Comparison of ENCODE assay signal across 7 mouse cellular contexts in genomic region chr12:21418083-21418482, GRCm38 (mm10). TPM values are rescaled to one million over a fixed set of nuclear protein-coding genes. Genes with fewer than 3 reads are reported as not detected.
DNase-seq lines count a peak whose midpoint lies in the region; ATAC-seq lines count a peak whose summit lies in the region.

No protein-coding gene starts in this region.

- peak overlapping the region; percentile 62 for H3K4me2 ChIP-seq in forebrain, embryonic 14.5 days (ENCODE audit: low read length)
- peak overlapping the region; percentile 64 for H3K4me2 ChIP-seq in liver, embryonic 11.5 days

- peak overlapping the region; percentile 88 for H3K27ac ChIP-seq in forebrain, embryonic 14.5 days (ENCODE audit: low read depth, low read length)
- peak overlapping the region; percentile 99 for H3K27ac ChIP-seq in liver, embryonic 11.5 days (ENCODE audit: low read depth, low read length)

- DNase-seq in forebrain, embryonic 14.5 days (ENCODE audit: low spot score) = no peak
- no peak for DNase-seq in liver, embryonic 11.5 days (ENCODE audit: low spot score)
- DNase-seq in thymus, postnatal 14 days = peak; percentile 26
- DNase-seq in right cerebral cortex, postnatal 36 days (ENCODE audit: low spot score in 2 of 2) = no peak
- DNase-seq in ovary, postnatal 10 days (ENCODE audit: low spot score) = no peak

- peak overlapping the region; percentile 94 for H3K4me3 ChIP-seq in megakaryocyte, embryonic 14.5 days (replicated peaks)
- peak overlapping the region; percentile 90 for H3K4me3 ChIP-seq in forebrain, embryonic 14.5 days (ENCODE audit: low read depth, low read length)
- peak overlapping the region; percentile 83 for H3K4me3 ChIP-seq in liver, embryonic 11.5 days (ENCODE audit: low read depth, low read length)

- no peak for ATAC-seq in megakaryocyte, adult 5-6 weeks (ENCODE audit: poor library complexity, severe bottlenecking)
- no peak for ATAC-seq in forebrain, embryonic 14.5 days
- no peak for ATAC-seq in liver, embryonic 11.5 days (replicated peaks; ENCODE audit: low FRiP score)

- peaks cover 30% of the 10 kb centered on the region for H3K4me1 ChIP-seq in megakaryocyte, embryonic 14.5 days
- H3K4me1 ChIP-seq in forebrain, embryonic 14.5 days (ENCODE audit: control insufficient read depth, insufficient read depth, low read length) = peaks cover 10% of the 10 kb centered on the region
- H3K4me1 ChIP-seq in liver, embryonic 11.5 days (replicated peaks; ENCODE audit: control insufficient read depth, insufficient read depth, low read length) = peaks cover 16% of the 10 kb centered on the region

- WGBS in forebrain, embryonic 14.5 days = 5% methylated on average over 10 of the region's 10 CpGs
- 16% methylated on average over 10 of the region's 10 CpGs for WGBS in liver, embryonic 11.5 days

- H3K9me3 ChIP-seq in megakaryocyte, embryonic 14.5 days = 0 out of 2 replicates have a peak, but pooled peaks cover 4% of the 10 kb centered on the region
- H3K9me3 ChIP-seq in forebrain, embryonic 14.5 days (replicated peaks; ENCODE audit: control insufficient read depth, low read length) = peaks cover 13% of the 10 kb centered on the region; the same call in 1 of the 2 replicates
- H3K9me3 ChIP-seq in liver, embryonic 11.5 days (ENCODE audit: control insufficient read depth, low read length) = no peaks in the 10 kb centered on the region

- no peaks in the 10 kb centered on the region for H3K27me3 ChIP-seq in megakaryocyte, embryonic 14.5 days (replicated peaks)
- H3K27me3 ChIP-seq in forebrain, embryonic 14.5 days (replicated peaks; ENCODE audit: control insufficient read depth, insufficient read depth, low read length) = no peaks in the 10 kb centered on the region
- H3K27me3 ChIP-seq in liver, embryonic 11.5 days (replicated peaks; ENCODE audit: control insufficient read depth, insufficient read depth, low read length) = no peaks in the 10 kb centered on the region

- peak overlapping the region; percentile 100 for H3K9ac ChIP-seq in forebrain, embryonic 14.5 days (ENCODE audit: low read length)
- peak overlapping the region; percentile 76 for H3K9ac ChIP-seq in liver, embryonic 11.5 days (ENCODE audit: low read depth, low read length)

- peaks cover 22% of the 10 kb centered on the region for H3K36me3 ChIP-seq in megakaryocyte, embryonic 14.5 days (replicated peaks; ENCODE audit: low read length)
- peaks cover 21% of the 10 kb centered on the region for H3K36me3 ChIP-seq in forebrain, embryonic 14.5 days (ENCODE audit: control insufficient read depth, insufficient read depth, low read length)
- peaks cover 17% of the 10 kb centered on the region for H3K36me3 ChIP-seq in liver, embryonic 11.5 days (ENCODE audit: control insufficient read depth, insufficient read depth, low read length)

RNA-seq across cellular contexts. Expression of gene Ywhaq, which starts 0.6 kb away (rescaled TPM):
- 36.8 and 41.4 TPM in 2 replicates for polyA plus RNA-seq in megakaryocyte, embryonic 14.5 days (2012; ENCODE audit: insufficient read depth, low replicate concordance)
- 265 and 275 TPM in 2 replicates for total RNA-seq in megakaryocyte, adult 5-6 weeks (2015)
- 136 and 156 TPM in 2 replicates for total RNA-seq in megakaryocyte, adult 5-6 weeks (2017)
- polyA plus RNA-seq in forebrain, embryonic 14.5 days (2014; fragmentation: Nextera tagmentation; extraction: Ambion mirVana) = 1,318 and 1,340 TPM in 2 replicates
- 521 and 564 TPM in 2 replicates for polyA plus RNA-seq in liver, embryonic 11.5 days (2014; fragmentation: Nextera tagmentation; extraction: Ambion mirVana)

RNA-seq across cellular contexts. Expression of gene Adam17, which starts 44.7 kb away (rescaled TPM):
- 7.9 and 12.1 TPM in 2 replicates for polyA plus RNA-seq in megakaryocyte, embryonic 14.5 days (2012; ENCODE audit: insufficient read depth, low replicate concordance)
- total RNA-seq in megakaryocyte, adult 5-6 weeks (2015) = 43.5 and 46.9 TPM in 2 replicates
- 73.9 and 77.0 TPM in 2 replicates for total RNA-seq in megakaryocyte, adult 5-6 weeks (2017)
- 19.9 and 21.9 TPM in 2 replicates for polyA plus RNA-seq in forebrain, embryonic 14.5 days (2014; fragmentation: Nextera tagmentation; extraction: Ambion mirVana)
- polyA plus RNA-seq in liver, embryonic 11.5 days (2014; fragmentation: Nextera tagmentation; extraction: Ambion mirVana) = 35.6 and 40.3 TPM in 2 replicates

Comparison
In these comparisons a context has a peak if more than half of its experiments do, and no peak if none do; other contexts are left out.
1. RNA of gene Ywhaq, which starts 0.6 kb away (polyA plus RNA-seq): 1,318 to 1,340 TPM in forebrain, embryonic 14.5 days and 521 to 564 TPM in liver, embryonic 11.5 days; 36.8 to 41.4 TPM in megakaryocyte, embryonic 14.5 days; every median in the first group is over 10 times any median in the second.
2. Peak in every context shown above with its lines, with median percentiles within 50 percentile points of each other: H3K4me3 ChIP-seq.